Comparison of ENCODE assay signal across 8 mouse cellular contexts in genomic region chr5:93205371-93206108, GRCm38 (mm10). TPM values are rescaled to one million over a fixed set of nuclear protein-coding genes. Genes with fewer than 3 reads are reported as not detected.
DNase-seq lines count a peak whose midpoint lies in the region; ATAC-seq and TF ChIP-seq lines count a peak whose summit lies in the region.

No protein-coding gene starts in this region.

- WGBS in hindbrain, postnatal 0 days = 1% methylated on average over 50 of the region's 63 CpGs

- H3K4me1 ChIP-seq in hindbrain, postnatal 0 days (ENCODE audit: insufficient read depth, low read length) = peaks cover 11% of the 10 kb centered on the region; the same call in 1 of the 2 replicates
- peaks cover 37% of the 10 kb centered on the region for H3K4me1 ChIP-seq in megakaryocyte, embryonic 14.5 days

- H3K9me3 ChIP-seq in hindbrain, postnatal 0 days (ENCODE audit: low read length) = no peaks in the 10 kb centered on the region
- H3K9me3 ChIP-seq in megakaryocyte, embryonic 14.5 days = no peaks in the 10 kb centered on the region

- peaks cover 3% of the 10 kb centered on the region for H3K36me3 ChIP-seq in hindbrain, postnatal 0 days (ENCODE audit: insufficient read depth, low read length)
- H3K36me3 ChIP-seq in megakaryocyte, embryonic 14.5 days (replicated peaks; ENCODE audit: low read length) = peaks cover 30% of the 10 kb centered on the region

- H3K4me3 ChIP-seq in gastrocnemius, adult 2 months = peak overlapping the region; percentile 97
- peak overlapping the region; percentile 91 for H3K4me3 ChIP-seq in hindbrain, postnatal 0 days (ENCODE audit: low read length)
- H3K4me3 ChIP-seq in megakaryocyte, embryonic 14.5 days (replicated peaks) = peak overlapping the region; percentile 93

- TF ChIP-seq CTCF in gastrocnemius, adult 2 months (IDR thresholded peaks at IDR 0.05) = no peak
- no peak for TF ChIP-seq CTCF in hindbrain, postnatal 0 days (IDR thresholded peaks at IDR 0.05; ENCODE audit: low read depth)

- H3K27ac ChIP-seq in gastrocnemius, adult 2 months = peak overlapping the region; percentile 100
- peak overlapping the region; percentile 88 for H3K27ac ChIP-seq in hindbrain, postnatal 0 days

- H3K9ac ChIP-seq in hindbrain, postnatal 0 days (replicated peaks; ENCODE audit: low read length) = peak overlapping the region; percentile 85

- peak; percentile 50 for DNase-seq in adipocyte (ENCODE audit: low spot score)
- peak; percentile 49 to 63 for DNase-seq in cerebellum, postnatal 36 days
- peak; percentile 67 for DNase-seq in gastrocnemius, adult 2 months
- peak; percentile 53 for DNase-seq in hindbrain, postnatal 0 days (ENCODE audit: low spot score)
- DNase-seq in left cerebral cortex, postnatal 10 days (ENCODE audit: extremely low spot score in 1 of 2, low spot score in 2 of 2) = peak; percentile 23 to 76
- DNase-seq in right cerebral cortex, postnatal 14 days = peak; percentile 47
- DNase-seq in urinary bladder, postnatal 4 days (ENCODE audit: low spot score in 2 of 2) = peak; percentile 36 to 63

- no peaks in the 10 kb centered on the region for H3K27me3 ChIP-seq in hindbrain, postnatal 0 days (ENCODE audit: insufficient read depth, low read length)
- no peaks in the 10 kb centered on the region for H3K27me3 ChIP-seq in megakaryocyte, embryonic 14.5 days (replicated peaks)

- peak overlapping the region; percentile 84 for H3K4me2 ChIP-seq in hindbrain, postnatal 0 days (ENCODE audit: low read depth, low read length)

- ATAC-seq in hindbrain, postnatal 0 days = peak; percentile 59

- intact Hi-C loops in gastrocnemius, adult 2 months (cut with DNase I) = loop anchor here (1.0 kb wide), 1 partner anchor 63 kb away; no protein-coding TSS in a partner anchor
- intact Hi-C loops in left cerebral cortex, postnatal 10 days (cut with DNase I) = loop anchor here (1.0 kb wide), 1 partner anchor 61 kb away; no protein-coding TSS in a partner anchor

RNA-seq across cellular contexts. Expression of gene Ccni, which starts 0.8 kb away (rescaled TPM):
- total RNA-seq in gastrocnemius, adult 2 months (2021) = 10 to 100 TPM; 61.4 to 66.6 TPM
- total RNA-seq in hindbrain, postnatal 0 days (2014; rRNA removed) = 269 and 279 TPM in 2 replicates
- 116 and 122 TPM in 2 replicates for polyA plus RNA-seq in hindbrain, postnatal 0 days (2015; fragmentation: Nextera tagmentation; extraction: Ambion mirVana)
- total RNA-seq in left cerebral cortex, postnatal 10 days (2021) = 100 to 1,000 TPM; 312 to 335 TPM
- 70.2 and 148 TPM in 2 replicates for polyA plus RNA-seq in megakaryocyte, embryonic 14.5 days (2012; ENCODE audit: insufficient read depth, low replicate concordance)

RNA-seq across cellular contexts. Expression of gene 2010109A12Rik, which starts 0.8 kb away (rescaled TPM):
- total RNA-seq in gastrocnemius, adult 2 months (2021) = under 1 TPM; 0.48 to 0.81 TPM
- 0.36 TPM in 1 of 2 replicates, not detected in the other for total RNA-seq in hindbrain, postnatal 0 days (2014; rRNA removed)
- 0.71 and 0.72 TPM in 2 replicates for polyA plus RNA-seq in hindbrain, postnatal 0 days (2015; fragmentation: Nextera tagmentation; extraction: Ambion mirVana)
- under 1 TPM in 1 of 2 experiments, not detected in 1; 0.95 TPM for total RNA-seq in left cerebral cortex, postnatal 10 days (2021)
- 1.1 TPM in 1 of 2 replicates, not detected in the other for polyA plus RNA-seq in megakaryocyte, embryonic 14.5 days (2012; ENCODE audit: insufficient read depth, low replicate concordance)

Comparison
In these comparisons a context has a peak if more than half of its experiments do, and no peak if none do; other contexts are left out.
1. Peak in every context shown above with its lines: DNase-seq, ATAC-seq, H3K4me3 ChIP-seq and H3K27ac ChIP-seq.